25 mouse cellular contexts compared by ENCODE assay signal in genomic region chr11:62621079-62621478, GRCm38 (mm10).
"Had no signal": no experiment of that assay in that cellular context is flagged by ENCODE, and none has a peak within 500 bp of the region (broad histone marks: within the 10 kb centered on the region; RNA-seq: fewer than 3 reads in every experiment).

No protein-coding gene starts in this region.

- H3K27ac ChIP-seq: gastrocnemius, adult 2 months; heart, adult 2 months; heart, embryonic 13.5 days; heart, embryonic 15.5 days; hindbrain, embryonic 10.5 days; hindbrain, embryonic 12.5 days; hindbrain, embryonic 14.5 days; kidney, embryonic 15.5 days; kidney, postnatal 0 days; layer of hippocampus, adult 2 months; left cerebral cortex, adult 2 months; limb, embryonic 10.5 days had no signal

- DNase-seq: gastrocnemius, adult 2 months; gastrocnemius, postnatal 10 days; gastrocnemius, postnatal 25 days; heart, adult 2 months; heart, postnatal 4 days; kidney, adult 18-20 months; kidney, adult 9 months; kidney, postnatal 25 days; kidney, postnatal 4 days; liver had no signal

- H3K27me3 ChIP-seq: heart, embryonic 13.5 days; heart, embryonic 15.5 days; hindbrain, embryonic 12.5 days; intestine, embryonic 15.5 days; kidney, embryonic 15.5 days; limb, embryonic 12.5 days had no signal

- H3K4me3 ChIP-seq: gastrocnemius, adult 2 months; heart, adult 2 months; heart, embryonic 13.5 days; heart, embryonic 15.5 days; hindbrain, embryonic 10.5 days; hindbrain, embryonic 12.5 days; intestine, embryonic 15.5 days; kidney, embryonic 15.5 days; layer of hippocampus, adult 2 months; left cerebral cortex, adult 2 months; limb, embryonic 10.5 days; limb, embryonic 12.5 days had no signal

- ATAC-seq: hindbrain, embryonic 16.5 days; inflammation-experienced regulatory T-cells, adult 6 months; intestine, embryonic 15.5 days; intestine, postnatal 0 days had no signal

- H3K9ac ChIP-seq: heart, embryonic 13.5 days; heart, embryonic 15.5 days; hindbrain, embryonic 12.5 days; hindbrain, embryonic 14.5 days; intestine, embryonic 15.5 days; kidney, embryonic 15.5 days; limb, embryonic 12.5 days had no signal

- H3K9me3 ChIP-seq: heart, embryonic 15.5 days; hindbrain, embryonic 10.5 days; hindbrain, embryonic 12.5 days; intestine, embryonic 15.5 days; kidney, embryonic 15.5 days; limb, embryonic 10.5 days; limb, embryonic 12.5 days had no signal
